Mouse (Mus musculus) cerebellum, adult 2 months (tissue): ENCODE measurements around the gene Tulp2.
A peak's percentile ranks its signal among the peaks of the same experiment; 100 is the strongest.

Experiments used
- CTCF ChIP-seq: fragments of 200-500 bp; IDR thresholded peaks from 2 replicates; pipeline ENCODE4 v1.5.1; 2011; ENCODE audit warnings: low read depth, mild to moderate bottlenecking, control low read depth, low read length, moderate library complexity, borderline replicate concordance; ENCODE audit not compliant: insufficient read depth
- POLR2A ChIP-seq: fragments of 200-500 bp; IDR thresholded peaks from 2 replicates; pipeline ENCODE4 v1.6.1; 2011; ENCODE audit warnings: low read length, control low read depth, borderline replicate concordance; ENCODE audit not compliant: insufficient read depth

GRCm38 (mm10) chr7:45538163-45539041 is 56.7 kb downstream of the Tulp2 start:
- TF ChIP-seq CTCF = no peak
- TF ChIP-seq POLR2A = peak; percentile 39; the same call in 1 of the 2 replicates
